Mouse (Mus musculus): ENCODE measurements at regions not wholly inside any gene's neighbourhood (a gene's known extent, or its start where the extent isn't known, plus 50 kb on each side); places are given as distances from the start of the nearest gene placed in this dataset.

- ATAC-seq (ENCODE audit: poor library complexity, severe bottlenecking), result no peak
Measured at GRCm38 (mm10) chr4:31381069-31381969, 582.6 kb upstream of the Map3k7 start.

DNA sequence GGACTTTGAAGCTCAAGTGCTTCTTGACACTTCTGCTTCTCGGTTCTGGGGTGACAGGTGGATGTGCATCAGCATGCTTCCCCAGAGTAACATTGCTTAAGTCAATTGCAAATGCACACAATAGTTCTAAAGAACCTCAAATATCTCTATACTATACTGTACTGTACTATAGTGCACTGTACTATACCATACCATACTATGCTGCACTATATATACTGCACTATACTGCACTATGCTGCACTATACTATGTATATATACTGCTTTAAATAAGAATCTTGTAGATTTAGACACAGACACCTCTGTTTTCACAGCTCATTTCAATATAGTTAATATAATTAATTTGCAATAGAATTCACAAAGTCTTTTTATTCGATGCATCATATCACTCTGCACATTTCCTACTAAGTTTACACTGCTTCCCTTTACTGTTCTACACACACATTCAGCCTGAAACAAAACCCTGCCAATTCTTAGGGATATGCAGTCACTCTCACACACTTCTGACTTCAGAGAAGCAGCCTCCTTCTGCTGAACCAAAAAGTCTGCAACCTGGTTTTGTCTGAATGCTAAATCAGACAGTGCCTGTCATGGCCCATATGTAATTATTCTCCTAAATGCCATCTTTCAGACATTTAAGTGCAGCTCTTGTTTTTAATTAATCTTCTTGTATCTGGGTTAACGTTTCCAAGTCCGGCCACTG is 570.8 kb upstream of the Map3k7 start:
- ATAC-seq (ENCODE audit: poor library complexity, severe bottlenecking), result no peak

DNA sequence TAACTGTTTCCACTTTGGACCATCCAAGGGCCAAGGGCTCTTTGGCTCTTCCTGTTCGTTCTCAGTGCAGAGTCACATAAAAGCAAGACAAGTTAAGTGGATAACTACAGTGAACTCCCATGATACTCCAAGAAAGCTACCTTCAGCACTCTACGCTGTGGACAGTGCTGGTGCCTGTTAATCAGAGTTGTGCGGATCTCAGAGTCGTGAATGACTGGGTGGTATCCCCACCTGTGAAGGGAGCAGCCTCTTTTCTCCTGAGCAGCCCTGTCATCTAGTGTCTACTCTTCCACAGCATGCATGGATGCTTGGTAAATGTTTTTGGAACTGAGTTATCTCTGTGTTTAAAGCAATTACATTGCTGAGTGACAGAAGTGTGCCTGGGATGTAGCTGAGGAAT is 568.4 kb upstream of the Map3k7 start:
- ATAC-seq (ENCODE audit: poor library complexity, severe bottlenecking), result no peak

- ATAC-seq (ENCODE audit: poor library complexity, severe bottlenecking), result no peak
Measured at GRCm38 (mm10) chr4:31403976-31404375, 559.9 kb upstream of the Map3k7 start.

DNA sequence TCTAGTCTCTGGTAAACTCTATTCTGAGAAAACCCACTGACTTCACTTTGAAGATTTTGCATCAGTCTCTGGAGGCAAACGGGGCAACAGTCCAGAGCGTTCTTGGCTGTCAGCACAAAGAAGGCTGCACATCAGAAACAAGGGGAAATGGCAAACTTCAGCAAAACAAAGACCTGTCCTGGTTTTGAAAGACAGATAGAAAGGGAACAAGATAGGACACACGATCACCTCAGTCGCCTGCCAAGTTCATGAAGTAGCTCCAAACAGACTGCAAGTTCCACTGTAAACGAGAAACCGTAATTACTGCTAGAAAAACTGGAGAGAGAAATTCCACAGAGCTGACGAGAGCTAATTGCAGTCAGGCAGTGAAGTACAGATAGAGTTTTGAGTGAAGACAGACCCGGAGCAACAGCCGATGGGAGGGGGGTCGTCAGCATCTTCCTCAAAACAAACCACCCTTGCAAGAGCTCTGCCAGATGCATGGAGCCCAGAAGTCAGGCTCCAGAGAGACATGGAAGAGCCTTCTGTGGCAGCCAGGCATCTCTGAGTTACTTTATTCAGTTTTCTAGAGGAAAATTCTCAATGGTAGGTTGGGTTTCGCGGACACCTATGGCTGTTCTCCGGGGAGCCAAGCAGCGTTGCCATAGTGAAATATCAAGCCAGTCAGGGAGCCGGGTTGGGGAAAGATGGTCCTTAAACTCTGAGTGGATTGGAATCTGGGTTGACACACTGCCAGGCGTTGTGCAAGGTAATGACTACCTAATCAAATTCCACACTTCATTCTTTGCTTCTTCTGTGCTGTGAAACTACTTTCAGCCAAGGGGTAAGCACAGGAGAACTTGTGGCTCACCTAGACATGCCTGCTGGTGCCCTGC is 558.8 kb upstream of the Map3k7 start:
- no peak for ATAC-seq (ENCODE audit: poor library complexity, severe bottlenecking)

GRCm38 (mm10) chr4:31410157-31410556 is 553.7 kb upstream of the Map3k7 start:
- no peak for ATAC-seq (ENCODE audit: poor library complexity, severe bottlenecking)

GRCm38 (mm10) chr4:31411770-31412525 is 551.9 kb upstream of the Map3k7 start:
- no peak for ATAC-seq (ENCODE audit: poor library complexity, severe bottlenecking)

- ATAC-seq (ENCODE audit: poor library complexity, severe bottlenecking), result no peak
Measured at GRCm38 (mm10) chr4:31417161-31417560, 546.7 kb upstream of the Map3k7 start.

GRCm38 (mm10) chr4:31419240-31419639 is 544.7 kb upstream of the Map3k7 start:
- ATAC-seq (ENCODE audit: poor library complexity, severe bottlenecking), result no peak

GRCm38 (mm10) chr4:31420167-31420566 is 543.7 kb upstream of the Map3k7 start:
- ATAC-seq (ENCODE audit: poor library complexity, severe bottlenecking), result no peak

DNA sequence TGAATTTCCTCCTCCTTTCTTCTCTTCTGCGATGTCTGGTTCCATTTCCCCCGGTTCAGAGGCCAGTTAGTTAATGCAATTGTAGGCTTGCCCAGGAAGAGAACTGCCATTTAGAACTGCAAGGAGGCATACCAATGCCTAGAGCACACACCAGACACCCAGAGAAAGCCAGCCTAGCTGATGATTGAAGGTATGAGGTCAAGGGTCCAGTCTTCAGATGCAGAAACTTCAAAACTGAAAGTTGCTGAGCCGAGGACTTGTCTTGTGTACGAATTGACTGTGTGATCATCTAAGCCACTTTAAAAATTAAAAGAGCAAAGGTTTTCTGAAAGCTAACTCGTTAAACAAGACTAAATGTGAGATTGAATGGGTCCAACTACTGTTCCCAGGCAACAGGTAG is 542.5 kb upstream of the Map3k7 start:
- no peak for ATAC-seq (ENCODE audit: poor library complexity, severe bottlenecking)

GRCm38 (mm10) chr4:31425135-31425534 is 538.8 kb upstream of the Map3k7 start:
- ATAC-seq (ENCODE audit: poor library complexity, severe bottlenecking), result no peak

- ATAC-seq (ENCODE audit: poor library complexity, severe bottlenecking), result no peak
Measured at GRCm38 (mm10) chr4:31425716-31426115, 538.2 kb upstream of the Map3k7 start.

GRCm38 (mm10) chr4:31426169-31427030 is 537.5 kb upstream of the Map3k7 start:
- no peak for ATAC-seq (ENCODE audit: poor library complexity, severe bottlenecking)

GRCm38 (mm10) chr4:31433943-31434342 is 530.0 kb upstream of the Map3k7 start:
- ATAC-seq (ENCODE audit: poor library complexity, severe bottlenecking), result peak; percentile 54

GRCm38 (mm10) chr4:31454898-31455297 is 509.0 kb upstream of the Map3k7 start:
- no peak for ATAC-seq (ENCODE audit: poor library complexity, severe bottlenecking)

GRCm38 (mm10) chr4:31455466-31455865 is 508.4 kb upstream of the Map3k7 start:
- ATAC-seq (ENCODE audit: poor library complexity, severe bottlenecking), result no peak

DNA sequence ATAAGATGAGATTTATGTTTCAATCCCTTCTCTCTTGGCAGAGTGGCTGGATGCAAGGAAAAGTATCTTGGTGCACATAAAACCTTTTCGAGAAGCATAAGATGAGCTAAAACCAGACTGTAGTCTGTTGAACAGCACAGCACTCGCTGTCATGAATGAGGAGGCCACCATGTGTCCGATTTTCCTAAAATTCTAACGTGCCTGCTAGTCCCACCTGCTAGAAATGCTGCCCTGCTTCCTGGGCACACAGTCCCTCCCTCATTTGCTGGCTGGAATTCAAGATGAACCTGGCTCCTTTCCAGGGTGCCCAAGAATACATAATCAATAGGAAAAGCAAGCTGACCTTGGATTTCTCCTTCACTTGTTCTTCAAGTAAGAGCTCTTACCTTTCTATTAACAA is 501.4 kb upstream of the Map3k7 start:
- no peak for ATAC-seq (ENCODE audit: poor library complexity, severe bottlenecking)

DNA sequence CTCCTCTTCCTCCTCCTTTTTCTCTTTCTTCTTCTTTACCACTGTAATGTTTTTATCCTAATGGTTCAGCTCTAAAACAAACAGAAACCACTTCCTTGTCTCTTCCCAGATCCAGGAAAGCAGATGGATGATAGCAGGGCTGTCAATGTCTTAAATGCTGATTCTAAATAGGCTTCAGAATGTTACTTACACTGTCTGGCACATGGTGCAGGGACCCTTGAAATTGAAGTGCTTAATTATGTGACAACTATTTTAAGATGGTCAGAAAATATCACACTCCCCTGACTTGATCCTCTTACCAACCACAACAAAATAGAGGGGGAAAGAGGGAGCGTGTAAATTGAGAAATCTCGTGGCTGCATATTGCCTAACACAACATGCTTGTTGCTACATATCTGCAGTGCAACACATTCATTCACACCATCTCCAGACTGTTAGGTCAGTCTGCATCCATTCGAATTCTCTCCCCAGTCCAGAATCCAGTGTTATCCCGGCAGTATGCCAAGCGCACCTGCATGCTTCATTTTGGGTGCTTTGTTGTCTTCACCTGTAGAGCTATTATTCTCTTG is 500.7 kb upstream of the Map3k7 start:
- ATAC-seq (ENCODE audit: poor library complexity, severe bottlenecking), result no peak

Data from megakaryocyte, adult 5-6 weeks (primary cell).